Mouse (Mus musculus): Measurements from ENCODE around the gene Kcnh1.

GRCm38 (mm10) chr1:192339361-192340077, 148.9 kb downstream of the Kcnh1 start:
- TF ChIP-seq CTCF (IDR thresholded peaks at IDR 0.05; ENCODE audit: extremely low read depth, insufficient read length, insufficient replicate concordance, low read depth, low read length): no peak
- TF ChIP-seq POLR2A (IDR thresholded peaks at IDR 0.05; ENCODE audit: low read depth, low read length): no peak

Measured in small intestine, adult 2 months (tissue).